Mouse (Mus musculus): Measurements from ENCODE around the gene Kcnma1. TPM values are rescaled to one million over a fixed set of nuclear protein-coding genes. Genes with fewer than 3 reads are reported as not detected.

Kcnma1 gene
- polyA plus RNA-seq, 1 experiment from 2014 or later, result 0.03 TPM

GRCm38 (mm10) chr14:23550467-23550866 lies 463.8 kb downstream of the Kcnma1 start:
- 49% methylated on average over 3 of the region's 3 CpGs for WGBS (ENCODE audit: insufficient replicate concordance)
- no peaks in the 10 kb centered on the region for H3K36me3 ChIP-seq

GRCm38 (mm10) chr14:23542131-23542530 lies 472.2 kb downstream of the Kcnma1 start:
- Histone ChIP-seq H3K4me1 (replicated peaks) (no peaks in the 10 kb centered on the region), H3K9me3 (replicated peaks) (no peaks in the 10 kb centered on the region), H3K4me2 (no peak overlapping the region), H3K36me3 (no peaks in the 10 kb centered on the region), H3K27me3 (no peaks in the 10 kb centered on the region), H3K9ac (no peak overlapping the region), H3K27ac (no peak overlapping the region), H3K4me3 (replicated peaks) (no peak overlapping the region)
- ATAC-seq (ENCODE audit: low read depth) (no peak), DNase-seq (no peak)
- WGBS (ENCODE audit: insufficient replicate concordance), result 70% methylated on average over 6 of the region's 6 CpGs

More at GRCm38 (mm10) chr14:23550467-23550866, 463.8 kb downstream of the Kcnma1 start:
- DNase-seq (no peak), ATAC-seq (ENCODE audit: low read depth) (no peak)
- Histone ChIP-seq H3K9me3 (replicated peaks) (no peaks in the 10 kb centered on the region), H3K4me2 (no peak overlapping the region), H3K4me1 (replicated peaks) (no peaks in the 10 kb centered on the region), H3K4me3 (replicated peaks) (no peak overlapping the region), H3K9ac (no peak overlapping the region), H3K27ac (no peak overlapping the region), H3K27me3 (no peaks in the 10 kb centered on the region)

DNA sequence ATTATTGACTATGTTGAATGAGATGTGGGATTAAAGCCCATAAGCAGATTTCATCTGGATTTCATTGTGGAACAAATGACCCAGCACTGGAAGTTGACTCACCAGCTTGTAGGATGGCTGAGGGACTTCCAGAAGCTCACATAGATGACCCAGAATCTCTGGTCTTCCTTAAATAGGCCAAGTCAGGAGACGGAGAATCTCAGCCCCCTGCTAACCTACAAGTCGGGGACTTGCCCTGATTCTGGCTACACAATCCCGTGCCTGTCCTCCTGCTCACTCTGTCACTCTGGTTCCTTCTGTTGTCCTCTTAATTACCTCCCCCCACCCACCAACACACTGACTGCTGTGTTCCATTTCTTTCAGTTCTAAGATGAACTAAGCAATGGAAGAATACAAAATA lies 474.7 kb downstream of the Kcnma1 start:
- no peak for DNase-seq
- H3K27ac ChIP-seq, result no peak overlapping the region
- no peak for ATAC-seq (ENCODE audit: low read depth)

DNA sequence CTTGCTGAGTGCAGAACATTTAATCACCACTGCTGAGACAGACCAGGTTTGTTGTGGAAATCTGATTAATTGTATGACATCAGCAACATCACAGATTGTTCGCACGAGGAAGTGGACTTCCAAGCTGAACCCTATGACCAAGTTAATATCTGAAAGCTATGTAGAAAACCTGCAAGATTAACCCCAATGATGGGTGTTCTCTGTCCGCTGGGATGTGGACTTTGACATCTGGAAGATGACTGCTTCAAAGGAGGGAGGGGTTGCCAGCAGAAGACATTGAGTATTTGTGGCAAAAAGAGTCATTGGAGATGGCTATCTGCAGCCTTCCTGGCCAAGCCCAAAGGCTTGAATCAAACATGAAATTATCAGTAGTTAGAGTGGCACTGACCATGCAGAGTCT lies 480.9 kb downstream of the Kcnma1 start:
- H3K27ac ChIP-seq, result no peak overlapping the region
- H3K36me3 ChIP-seq, result no peaks in the 10 kb centered on the region
- H3K9me3 ChIP-seq (replicated peaks), result 0 out of 2 replicates have a peak, but pooled peaks cover 7% of the 10 kb centered on the region
- ATAC-seq (ENCODE audit: low read depth) (no peak), DNase-seq (no peak)
- H3K4me2 ChIP-seq, result no peak overlapping the region
- no peak overlapping the region for H3K9ac ChIP-seq
- no peaks in the 10 kb centered on the region for H3K4me1 ChIP-seq (replicated peaks)
- no peaks in the 10 kb centered on the region for H3K27me3 ChIP-seq
- whole genome bisulfite sequencing (ENCODE audit: insufficient replicate concordance), result 74% methylated on average over 3 of the region's 3 CpGs
- H3K4me3 ChIP-seq (replicated peaks), result no peak overlapping the region

More for the DNA sequence above, 474.7 kb downstream of the Kcnma1 start:
- no peak overlapping the region for H3K9ac ChIP-seq
- H3K36me3 ChIP-seq, result no peaks in the 10 kb centered on the region
- no peak overlapping the region for H3K4me3 ChIP-seq (replicated peaks)
- H3K4me2 ChIP-seq, result no peak overlapping the region
- 0 out of 2 replicates have a peak, but pooled peaks cover under 1% of the 10 kb centered on the region for H3K9me3 ChIP-seq (replicated peaks)
- no peaks in the 10 kb centered on the region for H3K4me1 ChIP-seq (replicated peaks)
- H3K27me3 ChIP-seq, result no peaks in the 10 kb centered on the region
- 81% methylated on average over 3 of the region's 3 CpGs for WGBS (ENCODE audit: insufficient replicate concordance)

GRCm38 (mm10) chr14:23531735-23532525 lies 482.4 kb downstream of the Kcnma1 start:
- no peak overlapping the region for H3K27ac ChIP-seq
- no peaks in the 10 kb centered on the region for H3K27me3 ChIP-seq
- no peak overlapping the region for H3K9ac ChIP-seq
- no peak overlapping the region for H3K4me2 ChIP-seq
- ATAC-seq (ENCODE audit: low read depth) (no peak), DNase-seq (no peak)
- H3K4me3 ChIP-seq (replicated peaks), result no peak overlapping the region
- 49% methylated on average over 8 of the region's 8 CpGs for WGBS (ENCODE audit: insufficient replicate concordance)
- H3K9me3 ChIP-seq (replicated peaks), result 0 out of 2 replicates have a peak, but pooled peaks cover 7% of the 10 kb centered on the region
- H3K4me1 ChIP-seq (replicated peaks), result no peaks in the 10 kb centered on the region
- H3K36me3 ChIP-seq, result no peaks in the 10 kb centered on the region

- Histone ChIP-seq H3K9ac (no peak overlapping the region), H3K4me2 (no peak overlapping the region), H3K36me3 (no peaks in the 10 kb centered on the region), H3K27ac (no peak overlapping the region), H3K9me3 (replicated peaks) (0 out of 2 replicates have a peak, but pooled peaks cover 7% of the 10 kb centered on the region), H3K4me3 (replicated peaks) (no peak overlapping the region), H3K27me3 (no peaks in the 10 kb centered on the region), H3K4me1 (replicated peaks) (no peaks in the 10 kb centered on the region)
- DNase-seq, result peak; percentile 11
- 9% methylated on average over 4 of the region's 4 CpGs for WGBS (ENCODE audit: insufficient replicate concordance)
- no peak for ATAC-seq (ENCODE audit: low read depth)
Observed at GRCm38 (mm10) chr14:23529720-23530119, 484.6 kb downstream of the Kcnma1 start.

- H3K9me3 ChIP-seq (replicated peaks), result 0 out of 2 replicates have a peak, but pooled peaks cover 2% of the 10 kb centered on the region
- 68% methylated on average over 1 of the region's 1 CpGs for WGBS (ENCODE audit: insufficient replicate concordance)
Observed at GRCm38 (mm10) chr14:23529229-23529628, 485.1 kb downstream of the Kcnma1 start.

GRCm38 (mm10) chr14:23525910-23526309 lies 488.4 kb downstream of the Kcnma1 start:
- ATAC-seq (ENCODE audit: low read depth), result no peak
- H3K9me3 ChIP-seq (replicated peaks), result no peaks in the 10 kb centered on the region
- no peak overlapping the region for H3K9ac ChIP-seq
- 53% methylated on average over 1 of the region's 1 CpGs for WGBS (ENCODE audit: insufficient replicate concordance)
- no peaks in the 10 kb centered on the region for H3K4me1 ChIP-seq (replicated peaks)
- no peak overlapping the region for H3K4me2 ChIP-seq
- H3K27me3 ChIP-seq, result no peaks in the 10 kb centered on the region
- no peak overlapping the region for H3K27ac ChIP-seq
- no peaks in the 10 kb centered on the region for H3K36me3 ChIP-seq
- DNase-seq, result no peak
- H3K4me3 ChIP-seq (replicated peaks), result no peak overlapping the region

More at GRCm38 (mm10) chr14:23529229-23529628, 485.1 kb downstream of the Kcnma1 start:
- H3K4me3 ChIP-seq (replicated peaks), result no peak overlapping the region
- no peaks in the 10 kb centered on the region for H3K27me3 ChIP-seq
- DNase-seq (no peak), ATAC-seq (ENCODE audit: low read depth) (no peak)
- H3K36me3 ChIP-seq, result no peaks in the 10 kb centered on the region
- H3K4me2 ChIP-seq, result no peak overlapping the region
- no peak overlapping the region for H3K9ac ChIP-seq
- H3K27ac ChIP-seq, result no peak overlapping the region
- H3K4me1 ChIP-seq (replicated peaks), result no peaks in the 10 kb centered on the region

DNA sequence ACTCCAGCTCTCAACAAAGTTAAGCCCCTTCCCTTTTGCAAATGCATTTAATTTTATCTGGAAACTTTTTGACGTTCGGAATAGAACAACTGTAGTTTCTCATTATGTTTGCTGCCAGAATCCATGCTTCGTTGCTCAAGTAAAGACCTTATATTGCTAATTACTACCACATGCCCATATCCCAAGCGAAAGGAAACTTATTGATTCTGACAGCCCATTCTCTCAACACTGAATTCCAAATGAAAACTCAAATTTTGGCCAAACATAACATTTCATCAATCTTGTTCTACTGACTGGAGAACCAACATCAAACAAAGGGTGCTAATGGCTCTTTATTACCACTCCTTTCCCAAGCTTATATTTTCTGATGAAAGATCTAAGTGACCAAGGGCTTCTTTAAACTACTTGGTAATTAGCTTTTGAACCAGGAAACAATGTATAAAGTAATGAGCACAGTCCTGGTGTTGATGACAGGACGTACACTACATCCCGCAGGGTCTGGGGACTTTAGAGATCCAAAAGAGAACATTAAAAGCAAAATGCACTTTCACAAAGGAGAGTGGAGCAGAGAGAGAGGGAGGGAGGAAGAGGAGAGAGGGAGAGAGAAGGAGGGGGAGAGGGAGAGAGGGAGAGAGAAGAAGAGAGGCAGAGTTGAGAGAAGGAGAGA lies 490.3 kb downstream of the Kcnma1 start:
- H3K9me3 ChIP-seq (replicated peaks), result no peaks in the 10 kb centered on the region

DNA sequence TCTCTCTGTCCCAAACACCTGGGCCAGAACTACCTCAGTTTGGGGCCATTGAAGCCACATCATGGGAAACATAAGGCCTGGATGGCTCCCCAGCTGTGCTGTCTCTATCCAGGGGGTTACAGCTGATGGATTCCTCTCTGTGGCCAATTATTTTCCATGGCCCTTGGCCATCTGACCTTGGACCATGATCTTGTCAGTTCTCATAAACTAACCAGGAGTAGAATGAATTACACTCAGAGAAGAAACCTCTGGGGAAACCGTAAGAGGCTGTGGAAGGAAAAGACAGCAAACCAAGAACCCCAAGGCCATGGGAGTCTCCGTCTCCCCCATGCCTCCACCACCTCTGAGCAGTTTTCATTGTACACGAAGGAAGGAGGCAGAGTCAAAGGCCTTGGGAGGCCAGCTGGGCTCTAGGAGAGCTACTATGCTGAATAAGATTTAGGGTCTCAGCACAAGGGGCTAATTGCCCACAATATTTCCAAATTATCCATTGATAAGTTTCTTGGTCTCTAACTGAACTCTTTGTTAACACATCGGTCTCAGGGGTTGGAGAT lies 491.6 kb downstream of the Kcnma1 start:
- H3K36me3 ChIP-seq, result no peaks in the 10 kb centered on the region
- H3K27ac ChIP-seq, result no peak overlapping the region
- H3K4me2 ChIP-seq, result no peak overlapping the region
- no peaks in the 10 kb centered on the region for H3K9me3 ChIP-seq (replicated peaks)
- 70% methylated on average over 4 of the region's 4 CpGs for WGBS (ENCODE audit: insufficient replicate concordance)
- DNase-seq, result no peak
- H3K27me3 ChIP-seq, result no peaks in the 10 kb centered on the region
- H3K9ac ChIP-seq, result no peak overlapping the region
- no peak for ATAC-seq (ENCODE audit: low read depth)
- no peaks in the 10 kb centered on the region for H3K4me1 ChIP-seq (replicated peaks)
- H3K4me3 ChIP-seq (replicated peaks), result no peak overlapping the region

More for the DNA sequence above, 490.3 kb downstream of the Kcnma1 start:
- WGBS (ENCODE audit: insufficient replicate concordance), result 65% methylated on average over 6 of the region's 6 CpGs
- DNase-seq (no peak), ATAC-seq (ENCODE audit: low read depth) (no peak)
- Histone ChIP-seq H3K36me3 (no peaks in the 10 kb centered on the region), H3K27me3 (no peaks in the 10 kb centered on the region), H3K4me2 (no peak overlapping the region), H3K4me3 (replicated peaks) (no peak overlapping the region), H3K9ac (no peak overlapping the region), H3K27ac (no peak overlapping the region), H3K4me1 (replicated peaks) (no peaks in the 10 kb centered on the region)

DNA sequence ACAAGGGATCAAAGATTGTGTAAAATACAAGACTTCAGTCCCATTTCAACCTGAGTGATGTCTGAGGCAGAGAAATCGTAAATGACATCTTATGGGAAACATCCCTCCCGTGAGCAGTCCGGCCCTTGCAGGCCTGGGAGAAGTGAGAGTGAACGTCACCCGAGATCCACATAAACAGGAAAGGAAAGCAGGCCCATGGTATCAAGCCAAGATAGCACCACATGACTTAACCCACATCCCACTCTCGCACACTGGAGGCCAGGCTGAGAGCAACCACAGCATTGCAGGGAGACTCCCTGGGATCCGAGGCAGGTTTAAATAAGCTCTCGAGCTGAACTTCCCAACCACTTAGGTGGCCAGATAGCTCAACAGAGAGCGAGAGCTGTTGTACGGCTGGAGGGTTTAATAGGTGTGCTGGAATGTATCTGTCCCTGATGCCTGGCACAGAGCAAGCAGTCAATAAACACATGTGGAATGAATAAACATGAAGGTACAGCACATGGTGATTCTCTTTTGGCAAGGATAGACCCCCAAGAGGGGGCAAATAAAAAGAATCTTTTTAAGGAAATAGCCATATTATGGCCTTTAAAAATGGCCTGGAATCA lies 493.1 kb downstream of the Kcnma1 start:
- Histone ChIP-seq H3K36me3 (no peaks in the 10 kb centered on the region), H3K27me3 (no peaks in the 10 kb centered on the region), H3K9ac (no peak overlapping the region), H3K4me2 (no peak overlapping the region), H3K9me3 (replicated peaks) (no peaks in the 10 kb centered on the region), H3K27ac (no peak overlapping the region), H3K4me1 (replicated peaks) (no peaks in the 10 kb centered on the region), H3K4me3 (replicated peaks) (no peak overlapping the region)
- DNase-seq (no peak), ATAC-seq (ENCODE audit: low read depth) (no peak)
- 57% methylated on average over 10 of the region's 10 CpGs for WGBS (ENCODE audit: insufficient replicate concordance)
